Mouse (Mus musculus) ES-CJ7 (cell line): ENCODE results near the gene Gsdmc3.
"Not testable (repeated sequence)": the region's sequence is repeated elsewhere in the genome, so short reads cannot be mapped to it uniquely, and the experiment has no call there.

Experiments
- DNase-seq: peaks from one replicate; pipeline ENCODE4 v3.0.0; 2011; ENCODE audit warnings: low read depth, low spot score

Gsdmc3 gene

GRCm38 (mm10) chr15:63878458-63878857, at the start of gene Gsdmc3:
TSS of gene Gsdmc3 (minus strand) at chr15:63878558.
- DNase-seq, result not testable (repeated sequence)

DNA sequence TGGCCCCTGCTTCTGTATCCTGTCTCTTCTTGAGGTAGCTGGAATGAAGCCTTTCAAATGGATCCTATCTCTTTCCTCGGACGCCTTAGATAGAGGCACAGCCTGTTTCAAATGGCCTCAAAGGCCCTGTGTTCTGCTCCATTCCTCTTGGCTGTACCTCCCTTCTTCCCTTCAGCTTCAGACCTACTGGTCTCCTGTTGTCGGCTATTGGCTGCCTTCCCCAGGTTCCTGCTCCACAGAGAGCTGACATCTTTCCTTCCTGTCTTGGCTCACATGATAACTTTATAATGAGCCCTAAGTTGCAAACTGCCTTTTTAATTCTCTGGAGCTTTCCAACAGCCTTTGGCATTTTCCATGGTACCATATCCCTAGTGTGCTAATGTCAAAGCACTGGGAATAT, 47.8 kb upstream of the Gsdmc3 start:
- DNase-seq, result no peak

DNA sequence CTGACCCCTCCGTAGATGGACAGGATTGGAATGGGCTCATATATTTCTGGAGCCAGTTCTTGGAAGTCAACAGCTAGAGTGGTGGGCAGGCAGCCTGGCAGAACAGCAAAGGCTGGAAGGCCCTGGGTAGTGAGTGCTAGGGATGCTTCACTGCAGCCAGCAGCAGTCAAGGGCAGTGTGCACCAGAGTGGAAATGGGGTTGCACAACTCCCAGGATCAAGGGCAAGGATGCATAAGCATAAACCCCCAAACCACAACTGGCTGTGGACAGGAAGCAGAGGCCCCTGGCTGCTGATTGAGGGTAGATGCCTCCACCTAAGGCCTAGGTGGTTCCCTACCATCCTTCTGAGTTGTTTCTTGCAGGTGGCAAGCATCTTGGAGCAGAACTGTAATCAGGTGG, 46.1 kb upstream of the Gsdmc3 start:
- no peak for DNase-seq

DNA sequence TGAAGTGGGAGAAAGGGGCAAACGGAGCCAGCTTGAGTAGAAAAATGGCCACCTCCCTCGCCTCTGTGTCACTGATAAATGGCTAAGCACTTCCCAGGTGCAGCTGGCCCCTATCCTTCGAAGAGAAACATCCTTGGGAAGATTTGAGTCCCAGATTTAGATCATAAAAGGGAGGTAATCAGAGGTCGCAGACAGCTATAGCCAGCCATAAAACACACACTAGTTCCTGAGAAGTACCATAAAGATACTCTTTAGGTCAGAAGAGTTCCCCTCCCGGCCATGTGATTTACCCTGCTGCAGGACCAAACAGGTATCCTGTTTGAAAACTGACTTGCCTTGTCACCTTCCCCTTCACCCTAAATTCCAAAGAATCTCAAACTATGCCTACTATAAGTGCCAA, 43.3 kb upstream of the Gsdmc3 start:
- DNase-seq, result not testable (repeated sequence)

- not testable (repeated sequence) for DNase-seq
Measured at GRCm38 (mm10) chr15:63919728-63920127, 41.4 kb upstream of the Gsdmc3 start.

- not testable (repeated sequence) for DNase-seq
Measured at GRCm38 (mm10) chr15:63916584-63916983, 38.2 kb upstream of the Gsdmc3 start.

GRCm38 (mm10) chr15:63912197-63912596, 33.8 kb upstream of the Gsdmc3 start, which contains the start of gene Gsdmc4:
TSS of gene Gsdmc4 (minus strand) at chr15:63912297.
- DNase-seq, result not testable (repeated sequence)

DNA sequence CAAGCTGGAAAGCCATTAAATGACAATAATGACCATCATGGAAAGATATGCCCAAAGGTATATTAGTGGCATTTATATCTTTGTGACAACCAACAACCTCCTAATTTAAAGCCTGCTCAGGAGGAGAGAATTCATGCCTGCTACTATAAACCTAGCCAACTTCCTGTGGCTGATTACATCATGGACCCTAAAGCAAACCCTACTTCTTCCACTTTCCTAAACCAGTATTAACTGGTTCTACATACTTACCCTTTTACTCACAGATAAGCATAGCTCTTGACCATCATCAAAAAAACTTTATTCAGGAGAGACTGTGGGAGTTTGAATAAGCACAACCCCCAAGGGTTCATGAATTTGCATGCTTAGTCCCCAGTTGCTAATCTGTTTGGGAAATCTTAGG, 31.5 kb upstream of the Gsdmc3 start:
- DNase-seq, result not testable (repeated sequence)

GRCm38 (mm10) chr15:63895560-63896353, 17.4 kb upstream of the Gsdmc3 start:
- peak; percentile 50 for DNase-seq

- DNase-seq, result not testable (repeated sequence)
Measured at GRCm38 (mm10) chr15:63888440-63888839, 10.1 kb upstream of the Gsdmc3 start.

- DNase-seq, result not testable (repeated sequence)
Measured at GRCm38 (mm10) chr15:63887949-63888348, 9.6 kb upstream of the Gsdmc3 start.

- DNase-seq, result not testable (repeated sequence)
Measured at GRCm38 (mm10) chr15:63876160-63876559, 2.2 kb downstream of the Gsdmc3 start.

- peak; percentile 36 for DNase-seq
Measured at GRCm38 (mm10) chr15:63861965-63862364, 16.4 kb downstream of the Gsdmc3 start.
